Mouse (Mus musculus) brain, adult 2 months (tissue): ENCODE data around the gene Idnk.

Experiments used
- DNase-seq: peaks from one replicate; pipeline ENCODE4 v3.0.0; 2011; ENCODE audit warnings: low read depth, low spot score

Idnk gene

DNA sequence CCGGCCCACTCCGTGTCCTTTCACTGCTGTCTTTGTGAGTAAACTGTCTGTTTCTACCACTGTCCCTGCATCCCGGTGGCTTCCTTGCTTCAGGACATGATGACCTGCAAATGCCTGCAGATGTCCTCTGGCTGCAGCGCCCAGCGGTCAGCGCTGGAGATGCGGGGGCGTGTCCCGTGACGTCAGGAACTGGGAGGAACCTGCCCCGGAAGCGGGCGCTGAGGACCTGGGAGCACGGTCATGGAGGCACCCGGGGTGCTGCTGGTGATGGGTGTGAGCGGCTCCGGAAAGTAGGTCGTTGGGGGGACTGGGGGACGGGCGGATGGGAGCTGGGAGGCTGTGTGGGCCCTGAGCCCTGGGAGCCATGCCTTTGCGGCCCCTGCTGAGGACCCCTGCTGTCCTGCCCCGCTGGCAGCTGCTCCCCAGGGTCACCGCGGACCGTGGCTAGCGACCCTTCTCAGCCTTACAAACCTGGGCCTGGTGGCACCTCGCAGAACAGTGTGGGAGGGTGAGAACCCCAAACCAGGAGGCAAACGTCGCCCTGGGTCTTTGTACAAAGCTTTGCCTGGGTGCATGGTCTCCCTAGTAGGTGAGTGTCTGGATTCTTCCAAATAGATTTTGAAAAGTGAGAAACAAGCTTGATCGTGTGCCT lies at the start of gene Idnk:
TSS of gene Idnk (plus strand) at position 203 of the 652 bp plus-strand sequence.
- DNase-seq = peak; percentile 93

DNA sequence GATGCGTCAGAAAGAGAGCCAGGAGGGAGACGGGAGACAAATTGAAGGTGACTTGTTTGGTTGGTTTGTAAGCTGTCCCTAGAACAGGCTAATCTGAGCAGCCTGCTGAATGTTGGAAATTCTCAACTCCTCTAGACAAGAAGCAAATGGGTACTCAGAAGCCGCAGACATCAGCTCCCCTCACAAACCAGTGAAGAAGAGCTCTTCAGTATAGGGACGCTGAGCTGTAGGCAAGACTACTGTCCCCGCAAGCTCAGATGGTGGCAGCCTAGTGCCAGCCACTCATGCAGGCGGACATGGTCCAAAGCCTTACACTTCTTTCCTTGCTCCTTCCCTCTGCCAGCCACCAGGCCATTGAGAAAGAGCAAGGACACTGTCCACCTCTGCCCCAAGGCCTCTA lies 46.1 kb upstream of the Idnk start:
- DNase-seq = peak; percentile 77

DNA sequence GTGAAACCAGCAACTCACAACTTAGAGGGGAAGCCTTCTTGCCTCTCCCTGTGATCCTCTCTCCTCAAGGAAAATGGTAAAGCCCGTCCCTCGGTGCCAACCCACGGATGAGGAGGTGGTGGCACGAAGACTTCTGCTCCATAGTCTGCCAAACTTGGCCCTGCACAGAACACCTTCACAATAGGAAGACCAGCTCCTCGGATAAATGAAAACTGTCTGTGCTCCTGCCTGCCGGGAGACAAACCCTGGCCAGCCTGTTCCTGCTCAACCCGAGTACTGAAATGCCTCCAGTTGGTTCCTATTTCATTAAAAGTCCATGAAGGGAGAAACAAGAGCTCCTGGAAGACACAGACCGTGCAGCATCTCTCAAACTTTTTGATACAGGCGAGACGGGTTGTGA lies 45.3 kb upstream of the Idnk start:
- peak; percentile 79 for DNase-seq

DNA sequence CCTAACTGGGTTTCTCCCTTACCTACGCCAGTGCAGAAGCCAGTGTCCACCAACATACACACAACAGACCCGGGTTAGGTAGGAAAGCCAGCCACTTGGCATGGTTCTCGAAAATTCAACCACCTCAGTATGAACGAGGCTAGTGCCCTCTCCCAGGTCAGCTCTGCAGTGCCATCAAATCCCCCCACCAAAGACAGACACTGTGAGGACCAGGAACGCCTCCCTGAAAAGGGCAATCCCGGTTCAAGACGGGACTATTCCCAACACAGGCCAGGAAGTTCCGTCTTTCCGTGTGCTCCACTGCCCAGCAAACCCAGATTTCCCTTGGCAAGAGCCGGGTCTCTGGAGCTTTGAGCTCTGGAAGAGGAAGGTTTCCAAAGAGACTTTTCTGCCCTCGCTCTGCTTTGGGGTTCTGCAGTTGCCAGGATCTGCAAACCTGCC lies 44.8 kb upstream of the Idnk start:
- no peak for DNase-seq

DNA sequence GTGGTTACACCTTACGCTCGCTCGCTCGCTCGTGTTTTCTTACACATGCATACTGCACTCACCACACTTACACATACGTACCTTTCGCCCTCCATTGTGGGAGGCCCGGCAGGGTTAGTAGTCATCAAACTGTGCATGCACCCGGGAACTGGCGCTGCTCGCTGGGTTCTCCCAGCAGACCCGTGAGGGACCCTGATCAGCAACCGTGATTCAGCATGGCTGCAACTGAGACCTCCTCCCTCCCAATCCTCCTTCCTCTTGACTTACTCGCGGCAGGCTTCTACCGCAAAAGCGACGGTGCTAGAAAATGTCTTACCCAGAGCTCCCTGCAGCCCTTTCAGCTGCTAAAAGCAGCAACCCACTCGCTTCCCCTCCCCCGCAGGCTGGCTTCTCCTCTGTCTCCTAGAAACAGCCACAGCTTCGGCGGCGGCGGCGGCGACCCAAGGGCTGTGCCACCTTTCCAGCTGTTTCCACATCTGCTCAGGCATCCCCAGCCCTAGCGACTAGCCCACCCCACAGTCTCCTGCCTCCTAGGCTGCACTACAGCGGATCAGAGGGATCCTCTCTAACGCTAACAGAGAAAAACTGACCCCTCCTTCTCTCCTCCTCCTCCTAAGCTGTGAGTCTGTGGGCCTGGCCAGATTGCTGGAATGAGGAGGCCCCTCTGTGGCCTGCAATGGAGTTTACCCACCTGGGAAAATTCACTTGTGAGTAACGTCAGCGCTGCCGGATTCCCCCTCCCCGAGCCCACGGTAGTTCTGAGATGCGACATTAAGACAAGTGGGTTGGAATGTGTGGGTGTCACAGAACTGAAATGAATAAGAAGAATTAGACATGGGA lies 44.2 kb upstream of the Idnk start, which contains the start of gene Klhl3:
TSS of gene Klhl3 (minus strand) at position 532 of the 840 bp plus-strand sequence.
- DNase-seq = peak; percentile 94

DNA sequence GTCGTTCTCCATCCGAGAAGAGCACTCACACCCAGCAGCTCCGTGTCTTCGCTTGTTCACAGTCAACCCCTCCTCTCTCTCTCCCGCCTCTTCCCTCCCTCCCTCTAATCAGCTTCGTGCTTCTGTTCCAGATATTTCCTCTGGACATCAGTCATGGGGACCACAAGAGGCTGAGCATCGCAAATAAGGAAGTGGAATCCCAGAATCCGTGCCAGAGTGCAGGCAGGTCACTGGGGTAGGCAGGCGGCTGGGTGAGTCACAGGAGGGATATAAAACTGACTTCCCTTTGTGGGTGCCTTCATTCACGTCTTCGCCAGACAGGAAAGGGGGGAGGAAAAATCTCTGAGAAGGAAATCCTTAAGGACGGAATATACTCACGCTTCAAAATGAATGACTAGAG lies 42.2 kb upstream of the Idnk start:
- no peak for DNase-seq

DNA sequence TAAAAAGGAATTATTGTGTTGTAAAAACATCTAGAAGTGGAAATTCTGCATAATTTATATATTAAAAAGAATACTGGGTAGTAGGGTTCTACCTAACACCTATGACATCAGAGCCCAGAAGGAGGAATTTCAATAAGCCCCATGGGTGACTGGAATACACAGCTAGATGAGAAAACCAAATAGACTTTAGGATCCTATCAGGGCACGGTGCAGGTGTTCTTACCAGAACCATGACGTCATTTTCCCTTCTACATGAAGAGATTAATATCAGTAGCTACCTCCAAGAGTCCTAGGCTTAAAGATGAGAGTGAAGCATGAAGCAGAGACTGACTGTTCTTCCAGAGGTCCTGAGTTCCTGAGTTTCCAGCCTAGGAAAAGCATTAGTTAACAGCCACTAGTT lies 40.6 kb upstream of the Idnk start:
- DNase-seq = no peak

DNA sequence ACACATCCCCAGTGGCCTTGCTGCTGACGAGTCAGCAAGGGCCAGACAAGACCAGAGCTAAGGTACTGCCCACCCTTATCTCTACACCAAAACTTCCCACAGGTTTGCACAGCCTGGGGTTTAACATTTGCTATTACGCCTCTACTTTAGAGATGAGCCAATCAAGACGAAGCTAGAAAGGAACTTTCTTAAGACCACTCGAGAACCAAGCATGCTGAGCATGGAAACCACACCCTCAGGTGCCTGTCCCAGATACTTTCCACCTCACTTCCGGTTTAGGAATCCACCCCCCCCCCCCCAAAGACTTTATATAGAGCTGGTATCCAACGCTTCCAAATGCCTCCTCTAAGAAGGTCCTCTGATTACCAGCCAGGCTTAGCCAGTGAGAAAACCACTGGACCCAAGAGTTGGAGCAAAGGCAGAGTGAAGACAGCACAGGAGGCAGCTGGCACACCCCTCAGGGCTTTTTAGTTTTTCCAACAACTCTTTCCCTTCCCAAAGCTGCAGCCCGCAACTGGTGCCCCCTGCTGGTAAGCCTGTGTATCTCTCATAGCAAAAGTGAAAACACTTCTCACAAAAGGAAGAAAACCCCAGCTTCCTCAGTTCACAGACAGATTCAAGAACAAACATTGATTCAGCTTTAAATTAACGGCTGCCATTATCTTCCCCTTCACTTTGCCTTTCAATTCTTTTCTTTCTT lies 40.0 kb upstream of the Idnk start:
- peak; percentile 59 for DNase-seq

DNA sequence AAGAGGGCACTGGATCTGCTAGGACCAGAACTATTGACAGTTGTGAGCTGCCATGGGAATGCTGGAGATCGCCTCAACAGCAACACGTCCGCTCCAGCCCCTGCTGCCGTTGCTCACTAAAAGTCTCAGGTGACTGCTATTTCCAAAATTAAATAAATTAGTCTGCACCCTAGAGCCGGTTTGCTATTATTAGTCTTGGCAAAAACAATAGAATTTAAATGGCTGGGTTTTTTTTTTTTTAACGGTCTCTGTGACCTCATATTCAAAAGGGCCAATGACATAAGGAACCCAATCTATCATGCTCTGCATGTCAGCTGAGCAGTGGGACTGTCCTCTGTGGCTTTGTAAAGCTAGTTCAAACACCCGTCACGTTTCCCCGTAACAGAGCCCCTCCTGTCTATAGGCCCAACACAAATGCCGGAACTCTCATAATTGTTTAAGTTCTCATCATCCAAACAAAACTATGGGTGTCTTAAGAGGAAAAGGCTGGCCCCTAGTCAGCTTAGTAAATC lies 34.6 kb upstream of the Idnk start:
- DNase-seq = no peak

DNA sequence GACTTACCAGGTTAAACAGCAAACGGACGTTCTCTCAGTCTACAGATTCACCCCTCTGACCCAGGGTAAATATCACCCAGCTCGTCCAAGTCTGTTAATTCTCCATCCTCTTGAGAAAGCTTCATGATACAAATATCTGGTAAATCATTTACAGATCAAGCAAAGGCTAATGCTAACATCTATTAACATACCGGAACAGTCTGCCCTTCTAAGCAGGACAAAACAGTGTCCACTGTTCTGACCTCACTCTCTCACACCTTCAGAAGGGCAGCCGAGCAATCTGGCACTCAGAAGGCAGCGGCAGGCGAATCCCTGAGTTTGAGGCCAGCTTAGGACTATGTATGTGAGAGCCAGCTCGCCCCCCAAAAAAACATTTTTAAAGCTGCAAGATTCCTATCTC lies 34.1 kb upstream of the Idnk start:
- no peak for DNase-seq

DNA sequence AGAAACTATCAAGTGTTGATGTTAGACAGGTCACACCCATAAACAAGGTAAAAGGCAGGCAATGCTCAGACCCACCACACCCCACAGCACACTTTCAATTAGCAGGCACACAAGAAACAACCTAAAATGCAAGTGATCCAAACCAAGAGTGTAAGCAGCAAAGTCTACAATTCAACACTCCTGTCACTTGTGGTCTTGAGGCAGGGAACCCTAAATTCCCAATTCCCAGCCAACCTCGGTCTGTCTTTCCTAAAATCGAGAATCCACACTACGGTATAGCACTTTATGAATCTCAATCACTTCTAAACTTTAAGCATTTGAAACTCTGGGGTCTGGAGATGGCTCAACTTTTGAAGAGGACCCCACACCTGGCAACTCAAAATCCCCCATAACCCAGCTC lies 33.2 kb upstream of the Idnk start:
- no peak for DNase-seq

DNA sequence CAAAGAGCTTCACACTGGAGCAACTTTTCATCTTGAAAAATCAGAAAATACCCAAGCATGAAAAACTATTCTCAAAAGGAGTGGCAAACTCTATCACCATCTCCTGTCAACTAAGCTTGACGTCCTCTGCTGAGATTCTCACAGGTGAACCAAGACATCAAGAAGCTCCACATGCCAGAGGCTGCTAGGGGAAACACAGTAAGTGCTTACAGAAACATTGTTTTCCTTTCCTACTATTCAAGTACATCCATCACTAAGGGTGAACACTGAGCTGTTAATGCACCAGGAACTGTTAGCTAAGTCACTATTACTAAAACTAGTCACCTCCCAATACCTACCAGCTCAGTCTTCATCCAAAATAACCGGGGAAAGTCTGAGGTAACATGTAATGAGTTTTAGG lies 32.5 kb upstream of the Idnk start:
- DNase-seq = no peak

DNA sequence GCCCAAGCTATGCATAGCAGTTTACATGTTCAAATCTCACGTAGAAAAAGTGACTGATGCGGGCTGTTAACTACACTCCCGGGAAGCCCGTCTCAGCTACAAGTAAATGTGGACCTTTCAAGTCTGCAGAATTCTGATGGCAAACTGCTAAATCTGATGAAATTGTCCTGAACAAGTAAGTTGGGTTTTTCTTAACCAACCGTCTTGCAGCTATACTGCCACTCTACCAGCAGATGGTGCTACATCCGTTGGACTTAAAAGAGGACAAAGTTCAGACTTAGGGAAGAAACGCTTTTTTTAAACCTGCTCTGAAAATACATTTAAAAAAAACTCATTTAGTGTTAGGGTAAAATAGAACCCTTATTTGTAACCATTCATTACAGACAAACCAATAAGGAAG lies 31.3 kb upstream of the Idnk start:
- DNase-seq = peak; percentile 87

DNA sequence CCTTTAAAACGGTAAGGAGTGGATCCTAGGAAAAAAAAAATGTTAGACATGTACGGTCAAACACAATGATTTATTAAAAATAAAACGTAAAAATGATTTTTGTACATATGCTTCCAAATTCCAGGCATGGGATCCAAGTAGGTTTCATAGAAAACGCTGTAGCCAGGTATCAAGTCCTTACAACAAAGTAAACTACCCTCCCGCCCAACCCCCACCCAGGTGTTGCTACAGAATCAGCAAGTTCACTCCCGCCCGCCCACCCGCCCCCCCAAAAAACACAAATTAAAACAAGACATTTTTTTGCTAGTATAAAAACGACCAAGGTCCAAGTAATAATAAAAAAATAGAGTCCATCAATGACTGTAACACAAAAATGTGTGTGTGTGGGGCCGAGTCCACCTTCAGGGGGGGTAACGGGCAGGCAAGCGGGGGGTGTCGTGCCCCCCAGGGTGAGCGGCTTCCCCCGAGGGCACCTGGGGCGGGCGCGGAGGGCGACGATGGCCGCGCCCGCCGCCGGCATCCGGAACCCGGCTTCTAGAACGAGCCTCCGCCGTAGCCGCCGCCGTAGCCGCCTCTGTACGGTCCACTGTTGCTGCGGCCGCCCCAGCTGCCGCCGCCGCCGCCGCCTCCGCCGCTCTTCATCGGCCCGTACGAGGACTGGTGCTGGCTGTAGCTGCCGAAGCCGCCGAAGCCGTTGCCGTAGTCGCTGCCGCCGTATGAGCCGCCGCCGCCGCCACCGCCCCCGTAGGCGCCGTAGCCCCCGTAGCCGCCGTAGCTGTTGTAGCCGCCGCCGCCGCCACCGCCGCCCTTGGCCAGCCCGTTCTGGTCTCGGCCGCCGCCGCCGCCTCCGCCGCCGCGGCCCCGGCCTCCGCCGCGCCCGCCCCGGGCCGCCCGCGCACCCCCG lies 30.3 kb upstream of the Idnk start:
- DNase-seq = no peak

DNA sequence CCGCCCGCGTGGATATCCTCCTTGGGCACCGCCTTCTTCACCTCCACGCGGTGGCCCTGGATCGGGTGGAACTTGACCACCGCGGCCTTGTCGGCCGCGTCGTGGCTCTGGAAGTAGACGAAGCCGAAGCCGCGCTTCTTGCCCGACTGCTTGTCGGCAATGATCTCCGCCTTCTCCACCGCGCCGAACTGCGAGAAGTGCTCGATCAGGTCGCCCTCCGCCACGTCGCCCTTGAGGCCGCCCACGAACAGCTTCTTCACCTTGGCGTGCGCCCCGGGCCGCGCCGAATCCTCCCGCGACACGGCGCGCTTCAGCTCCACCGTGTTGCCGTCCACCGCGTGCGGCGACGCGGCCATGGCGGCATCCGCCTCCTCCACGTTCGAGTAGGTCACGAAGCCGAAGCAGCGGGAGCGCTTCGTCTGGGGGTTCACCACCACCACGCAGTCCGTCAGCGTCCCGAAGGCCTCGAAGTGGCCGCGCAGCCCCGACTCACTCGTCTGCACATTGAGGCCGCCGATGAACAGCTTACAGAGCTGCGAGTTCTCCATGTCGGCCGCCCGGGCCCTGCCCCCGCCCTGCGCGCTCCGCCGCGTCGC lies 29.6 kb upstream of the Idnk start:
- peak; percentile 79 for DNase-seq

DNA sequence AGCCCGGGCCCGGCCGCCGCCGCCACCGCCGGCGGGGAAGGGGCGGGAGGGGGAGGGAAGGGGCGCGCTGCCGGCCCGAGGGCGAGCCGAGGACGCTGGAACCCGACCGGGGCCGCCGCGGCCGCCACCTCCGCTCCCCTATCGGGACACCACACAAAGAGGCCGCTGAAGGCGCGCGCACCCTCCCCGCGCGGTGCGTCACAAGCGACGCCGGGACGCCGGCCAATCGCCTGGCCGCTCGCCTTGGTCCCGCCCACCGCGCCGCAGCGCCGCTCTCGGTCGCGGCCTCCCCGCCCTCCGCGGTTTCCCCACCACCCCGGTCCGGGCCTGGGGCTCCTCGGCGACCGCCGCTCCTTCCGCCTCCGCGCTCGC lies 29.1 kb upstream of the Idnk start, which contains the start of gene Hnrnpa0:
TSS of gene Hnrnpa0 (minus strand) at position 161 of the 372 bp plus-strand sequence.
- DNase-seq = peak; percentile 97

DNA sequence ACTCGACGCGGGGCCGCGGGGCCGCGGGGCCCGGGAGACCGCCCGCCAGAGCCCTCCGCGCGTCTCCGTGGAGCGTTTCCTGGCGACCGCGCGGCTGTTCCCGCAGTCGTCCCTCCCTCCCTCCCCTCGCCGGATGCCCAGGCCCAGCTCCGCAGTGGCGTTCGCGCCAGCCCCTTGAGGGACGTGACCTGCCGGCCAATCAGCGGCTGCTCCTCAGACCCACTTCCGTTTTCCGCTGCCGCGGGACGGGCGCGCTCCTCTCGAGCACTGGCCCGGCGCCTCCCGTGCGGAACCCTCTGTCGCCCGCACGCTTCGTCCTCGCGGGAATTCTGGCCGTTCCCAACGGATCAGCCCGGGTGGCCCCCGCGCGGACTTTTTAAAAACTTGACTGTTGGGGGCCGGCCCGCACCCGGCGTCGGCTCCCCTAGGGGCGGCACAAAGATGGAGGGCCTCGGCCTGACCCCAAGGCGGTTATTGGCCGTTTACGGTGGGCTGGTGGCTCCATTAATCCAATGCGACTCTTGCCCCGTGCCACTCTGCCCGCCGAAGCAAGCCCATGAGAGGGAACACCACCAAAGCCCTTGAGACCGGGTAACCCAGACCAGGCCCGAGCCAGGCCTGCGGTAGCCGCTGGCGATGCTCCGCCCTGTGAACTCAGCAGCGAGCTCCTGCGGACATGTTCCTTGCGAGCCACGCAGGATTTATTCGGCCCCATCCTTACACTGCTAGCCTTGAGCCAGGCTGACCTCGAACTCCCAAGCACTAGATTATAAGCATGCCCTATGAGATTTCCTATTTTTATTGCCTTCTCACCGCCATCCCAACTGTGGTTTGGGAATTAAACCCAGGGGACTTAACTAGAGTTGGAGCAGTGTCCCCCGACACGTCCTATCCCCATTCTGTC lies 28.4 kb upstream of the Idnk start:
- peak; percentile 99 for DNase-seq

DNA sequence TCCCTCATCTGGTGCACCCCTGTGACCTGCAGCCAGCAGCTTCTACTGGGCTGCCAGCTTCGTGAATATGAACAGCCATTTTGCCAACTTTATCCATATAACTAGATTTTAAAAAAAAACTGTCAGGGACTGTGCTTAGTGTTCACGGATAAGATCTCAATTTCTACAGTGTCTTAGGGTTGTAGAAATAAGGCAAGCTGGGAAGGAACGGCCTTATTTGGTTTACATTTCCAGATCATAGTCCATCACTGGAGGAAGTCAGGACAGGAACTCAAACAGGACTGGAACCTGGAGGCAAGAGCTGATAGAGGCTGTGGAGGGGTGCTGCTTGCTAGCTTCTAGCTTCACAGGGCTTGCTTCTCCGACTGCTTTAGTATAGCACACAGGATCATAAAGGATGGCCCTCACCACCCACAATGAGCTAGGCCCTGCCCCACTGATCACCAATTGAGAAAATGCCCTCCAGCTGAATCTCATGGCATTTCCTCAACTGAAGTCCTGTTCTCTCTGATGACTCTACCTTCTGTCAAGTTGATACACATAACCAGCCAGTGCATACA lies 27.7 kb upstream of the Idnk start:
- DNase-seq = no peak

DNA sequence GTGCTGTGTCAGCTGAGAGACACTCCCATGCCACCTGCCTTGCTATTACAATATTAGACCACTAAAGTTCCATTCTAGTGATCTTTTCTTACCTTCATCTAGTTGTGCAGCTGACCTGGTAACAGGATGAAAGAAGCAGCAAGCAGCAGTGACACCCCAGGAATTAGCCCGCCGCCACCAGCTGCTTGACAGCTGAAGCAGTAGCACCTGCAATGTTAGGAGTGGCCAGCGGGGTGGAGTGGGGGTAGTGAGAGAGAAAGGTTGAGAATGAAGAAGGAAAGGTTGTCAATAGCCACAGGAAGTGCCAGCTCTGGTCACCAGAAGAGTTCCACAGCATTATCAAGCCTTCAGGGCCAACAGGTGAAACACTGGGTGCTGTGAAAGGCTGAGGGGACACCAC lies 25.8 kb upstream of the Idnk start:
- no peak for DNase-seq
